Mouse (Mus musculus) thymus, postnatal 14 days (tissue): Measurements from ENCODE around the gene Nectin2.
"Not testable (repeated sequence)": the region's sequence is repeated elsewhere in the genome, so short reads cannot be mapped to it uniquely, and the experiment has no call there.

ENCODE experiments used
- DNase-seq: peaks from one replicate; pipeline ENCODE4 v3.0.0; 2021

Nectin2 gene

DNA sequence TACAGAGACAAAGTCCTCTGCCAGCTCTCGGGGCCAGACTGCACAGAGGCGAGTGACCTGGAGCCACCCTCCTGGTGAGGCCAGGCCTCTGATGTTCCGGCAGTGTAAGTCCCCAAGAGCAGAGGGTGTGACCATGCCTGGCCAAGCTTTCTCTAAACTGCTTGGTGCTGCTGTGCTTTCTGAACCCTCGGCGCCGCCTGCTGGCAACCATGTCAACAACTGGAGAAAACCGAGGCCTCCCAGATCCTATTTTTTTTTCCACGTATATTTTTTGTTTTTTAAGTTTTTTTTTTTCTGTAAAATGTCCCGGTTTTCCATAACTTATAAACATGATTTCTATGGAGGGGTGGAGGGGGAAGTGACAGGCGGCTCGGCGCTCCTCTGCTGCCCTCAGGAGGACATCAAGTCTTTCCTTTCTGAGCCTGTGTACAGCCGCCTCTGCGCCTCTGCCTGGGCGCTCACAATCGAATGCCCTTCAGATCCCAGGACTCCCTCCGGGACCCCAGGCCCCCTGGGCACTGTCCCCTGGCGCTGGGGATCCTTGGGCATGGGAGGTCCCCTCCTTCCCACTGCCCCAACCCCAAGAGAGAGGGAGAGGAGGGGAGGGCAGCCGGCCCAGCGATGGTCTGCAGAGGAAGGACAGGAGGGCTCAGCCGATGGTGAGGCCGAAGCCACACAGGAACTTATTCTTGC lies 49.1 kb downstream of the Nectin2 start:
- DNase-seq: peak; percentile 67

DNA sequence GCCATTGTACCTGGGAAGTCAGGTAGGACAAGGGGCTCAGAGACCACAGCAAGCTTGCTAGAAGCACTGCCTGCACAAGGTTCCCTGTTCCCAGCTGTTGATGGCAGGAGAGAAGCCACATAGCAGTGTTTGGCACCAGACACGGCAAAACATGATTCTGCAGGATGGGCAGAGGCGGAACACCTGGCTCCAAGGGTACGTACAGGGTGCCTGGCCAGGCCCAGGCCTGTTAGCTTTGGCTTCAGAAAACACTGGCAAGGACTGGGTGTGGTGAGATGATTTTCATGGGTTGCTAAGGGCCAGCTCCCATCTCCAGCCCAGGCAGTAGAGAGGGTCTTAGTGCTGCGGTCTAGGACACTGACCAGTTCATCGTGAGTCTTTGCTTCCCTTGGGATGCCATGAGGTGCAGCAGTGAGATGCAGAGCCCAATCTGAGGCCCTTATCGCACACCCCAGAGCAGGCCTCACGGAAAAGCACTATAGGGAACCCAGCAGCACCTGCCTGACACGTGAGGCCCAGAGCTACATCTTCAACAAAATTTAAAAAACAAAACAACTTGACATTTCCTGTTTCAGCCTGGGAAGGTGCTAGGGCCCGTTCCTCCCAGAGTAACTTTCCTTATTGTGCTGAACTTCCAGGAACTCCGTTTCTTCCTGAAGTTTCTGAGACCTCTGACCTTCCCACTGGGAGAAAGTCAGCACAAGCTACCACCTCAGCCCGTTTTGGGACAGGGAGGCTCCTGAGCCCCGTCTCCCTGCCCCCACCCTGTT lies 49.8 kb downstream of the Nectin2 start:
- peak; percentile 35 for DNase-seq

DNA sequence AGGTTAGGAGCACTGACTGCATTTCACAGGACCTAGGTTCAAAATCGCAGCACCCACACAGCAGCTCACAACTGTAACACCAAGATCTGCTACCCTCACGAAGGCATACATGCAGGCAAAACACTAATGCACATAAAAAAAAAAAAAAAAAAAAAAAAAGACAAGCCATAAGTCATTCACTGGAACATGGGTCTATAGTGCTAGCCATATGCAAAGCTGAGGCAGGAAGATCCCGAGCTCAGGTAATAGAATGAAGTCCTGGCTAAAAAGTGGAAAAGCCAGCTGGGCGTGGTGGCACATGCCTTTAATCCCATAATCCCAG lies 50.5 kb downstream of the Nectin2 start:
- DNase-seq: no peak

DNA sequence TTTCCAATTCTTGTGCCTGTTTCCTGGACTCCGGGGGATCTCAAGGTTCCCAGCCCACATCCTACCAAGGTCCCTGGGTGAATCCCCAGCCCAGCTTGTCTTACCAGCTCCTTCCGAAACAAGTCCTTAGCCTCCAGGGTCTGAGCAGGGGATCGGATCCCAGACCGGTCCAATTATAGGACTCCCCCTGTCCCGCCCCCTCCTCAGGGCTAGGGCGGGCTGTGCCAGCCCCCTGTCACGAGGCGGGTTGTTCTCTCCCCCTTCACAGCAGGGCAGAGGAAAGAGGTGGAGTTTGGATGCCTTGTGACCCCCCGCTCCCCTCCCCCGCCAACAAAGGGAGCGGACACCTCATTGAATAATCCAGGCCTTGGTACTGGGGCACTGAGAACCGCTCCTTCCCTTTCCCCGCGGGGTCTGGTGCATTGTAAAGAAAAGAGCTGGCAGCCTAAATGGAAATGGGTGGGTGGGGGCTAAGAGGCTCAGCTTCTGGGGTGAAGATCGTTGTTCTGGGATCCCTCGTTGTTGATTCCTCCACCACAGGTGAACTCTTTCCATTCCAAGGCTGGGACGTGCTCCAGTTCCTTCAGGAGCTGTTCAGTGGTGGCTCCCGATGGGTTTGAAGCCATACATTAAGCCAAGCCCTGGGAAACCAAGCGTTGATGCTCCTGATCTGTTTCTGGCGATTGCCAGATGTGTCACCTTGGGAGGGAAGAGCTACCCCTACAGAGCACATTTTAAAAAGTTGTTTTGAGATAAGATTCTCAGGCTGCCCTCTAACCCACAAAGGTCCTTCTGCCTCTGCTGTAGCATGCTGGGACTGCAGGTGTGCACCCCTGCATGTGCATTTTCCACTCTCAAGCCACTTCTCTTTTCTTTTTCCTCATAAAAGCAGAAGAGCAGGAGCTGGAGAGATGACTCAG lies 51.1 kb downstream of the Nectin2 start, which contains the start of gene Apoe:
Gene Apoe (minus strand): TSS at position 282 of the 920 bp plus-strand sequence.
- peak; percentile 52 for DNase-seq

- DNase-seq: no peak
These were observed 52.1 kb downstream of the Nectin2 start for GRCm38 (mm10) chr7:19697949-19698906.

DNA sequence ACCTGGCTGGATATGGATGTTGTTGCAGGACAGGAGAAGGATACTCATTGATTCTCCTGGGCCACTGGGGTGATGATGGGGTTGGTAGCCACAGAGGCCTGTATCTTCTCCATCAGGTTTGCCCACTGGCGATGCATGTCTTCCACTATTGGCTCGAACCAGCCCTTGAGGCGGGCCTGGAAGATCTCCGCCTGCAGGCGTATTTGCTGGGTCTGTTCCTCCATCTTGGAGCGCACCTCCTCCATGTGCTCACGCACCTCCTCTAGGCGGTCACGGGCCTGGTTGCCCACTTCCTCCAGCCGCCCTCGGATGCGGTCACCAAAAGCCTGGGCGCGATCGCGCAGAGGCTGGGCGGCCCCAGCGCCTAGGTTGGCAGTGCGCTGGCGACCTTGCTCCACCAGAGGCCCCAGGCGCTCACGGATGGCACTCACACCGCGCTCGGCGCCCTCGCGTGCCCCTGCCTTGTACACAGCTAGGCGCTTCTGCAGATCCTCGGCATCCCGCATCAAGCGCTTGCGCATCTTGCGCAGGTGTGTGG lies 53.9 kb downstream of the Nectin2 start:
- no peak for DNase-seq

- no peak for DNase-seq
These were observed 54.4 kb downstream of the Nectin2 start for GRCm38 (mm10) chr7:19695881-19696280.

DNA sequence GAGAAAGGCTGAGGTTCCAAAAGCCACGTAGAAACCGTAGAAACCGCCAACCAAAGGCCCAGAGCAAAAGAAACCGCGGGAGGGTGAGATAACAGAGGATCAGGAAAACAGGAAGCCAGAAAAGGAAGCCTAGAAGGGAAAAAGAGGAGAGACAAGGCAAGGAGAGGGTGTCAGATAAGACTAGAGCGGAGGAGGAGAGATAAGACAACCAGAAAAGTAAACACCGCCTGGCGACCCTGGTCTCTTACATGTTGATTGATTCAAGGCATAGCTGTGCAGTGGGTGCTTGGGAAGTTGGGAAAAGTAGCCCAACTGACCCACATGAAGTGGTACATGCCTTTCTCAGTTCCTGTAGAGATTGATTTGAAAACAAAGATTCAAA lies 55.1 kb downstream of the Nectin2 start:
- no peak for DNase-seq

DNA sequence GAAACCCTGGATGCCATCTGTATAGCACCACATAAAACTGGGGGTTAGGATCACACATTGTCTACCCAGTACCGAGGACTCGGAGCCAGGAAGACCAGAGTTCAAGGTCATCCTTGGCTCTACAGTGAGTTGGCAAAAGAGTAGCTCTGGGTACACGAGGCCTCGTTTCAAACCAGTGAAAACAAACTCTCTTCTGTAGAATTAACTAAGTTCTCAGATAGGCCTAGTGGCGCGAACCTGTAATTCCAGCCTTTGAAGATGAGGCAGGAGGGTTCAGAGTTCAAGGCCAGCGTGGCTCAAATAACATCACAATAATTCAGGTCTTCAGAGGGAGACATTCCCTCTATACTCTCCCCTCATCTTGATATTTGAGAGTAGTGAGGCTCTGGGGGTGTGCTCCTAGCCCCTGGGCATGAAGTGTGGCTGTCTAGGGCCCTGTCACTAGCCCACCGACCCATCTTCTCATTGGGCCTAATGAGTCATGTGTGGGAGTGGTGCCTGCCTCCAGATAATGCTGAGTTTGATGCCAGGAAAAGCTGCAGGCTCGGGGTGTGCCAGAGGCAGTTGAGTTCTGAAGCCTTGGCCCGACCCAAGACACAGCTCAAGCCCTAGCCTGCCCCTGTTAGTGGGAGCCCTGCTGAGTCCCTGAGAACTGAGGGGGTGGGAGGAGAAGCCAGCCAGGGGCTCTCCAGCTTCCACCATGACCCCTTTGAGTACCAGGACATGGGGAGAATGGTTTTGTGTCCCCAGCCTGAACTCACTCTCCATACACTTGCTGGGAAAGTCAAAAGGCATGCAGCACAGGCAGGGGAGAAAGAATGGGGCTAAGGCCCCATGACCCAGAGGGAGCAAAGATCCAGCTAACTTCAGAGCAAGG lies 55.7 kb downstream of the Nectin2 start:
- no peak for DNase-seq

DNA sequence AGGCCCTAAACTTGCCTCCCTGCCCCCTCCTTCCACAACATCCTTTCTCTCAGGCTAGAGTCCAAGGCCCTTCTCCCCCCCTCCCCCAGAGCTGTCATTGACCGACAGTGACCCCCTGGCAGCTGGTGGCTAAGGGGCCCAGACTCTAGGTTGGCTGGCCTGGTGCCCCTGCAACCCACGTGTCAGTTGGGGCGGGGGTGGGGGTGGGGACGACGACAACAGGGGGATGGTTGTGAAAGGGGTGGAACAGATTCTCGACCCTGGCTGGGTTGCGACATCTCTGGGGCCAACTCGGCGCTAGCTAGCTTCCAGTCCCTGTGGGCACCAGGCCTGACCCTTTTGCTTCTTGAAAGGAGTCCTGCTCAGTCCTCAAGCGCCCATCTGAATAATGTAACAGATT lies 56.9 kb downstream of the Nectin2 start:
- no peak for DNase-seq

DNA sequence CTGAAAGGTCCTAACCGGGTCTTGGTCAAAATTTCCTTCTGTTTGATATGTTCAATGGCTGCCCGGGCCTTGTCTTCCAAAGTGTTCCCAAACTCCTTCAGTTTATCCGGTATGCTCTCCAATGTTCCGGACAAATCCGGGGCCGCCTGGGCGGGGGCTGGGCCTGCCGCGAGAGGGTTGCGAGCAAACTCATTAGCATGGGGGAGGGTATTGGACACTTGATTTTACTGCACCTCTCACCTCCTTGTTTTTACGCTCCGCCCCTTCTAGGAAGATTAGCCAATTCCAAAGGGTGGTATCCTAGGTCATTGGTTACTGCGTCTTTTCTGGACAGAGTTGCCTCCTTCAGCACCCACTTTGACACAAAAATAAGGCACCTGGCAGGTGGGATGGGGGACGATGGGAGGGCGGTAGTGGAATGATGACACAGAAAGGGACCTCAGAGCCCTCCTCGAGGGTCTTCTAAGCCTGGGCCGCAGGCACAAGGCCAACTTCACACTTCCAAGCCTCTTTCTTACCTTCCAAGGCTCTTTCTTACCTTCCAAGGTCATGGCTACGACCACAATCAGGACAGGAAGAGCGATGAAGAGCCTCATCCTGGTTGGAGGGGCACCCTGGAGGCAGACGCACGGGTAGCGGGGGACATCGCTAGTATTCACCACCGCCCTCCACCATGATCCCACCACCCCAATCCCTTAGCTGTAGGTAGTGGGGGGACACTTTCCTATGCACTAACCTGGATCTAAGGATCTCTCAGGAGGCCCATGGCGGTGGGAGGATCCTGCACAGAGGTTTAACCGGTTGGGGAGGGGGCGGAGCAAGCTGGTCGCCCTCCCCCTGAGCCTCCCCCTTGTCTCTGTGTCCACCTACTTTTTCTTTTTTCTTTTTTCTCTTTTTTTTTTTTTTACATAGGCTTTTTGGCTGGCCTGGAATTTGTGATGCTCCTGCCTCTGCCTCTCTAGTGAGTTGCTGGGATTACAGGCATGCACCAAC lies 58.1 kb downstream of the Nectin2 start, which contains the start of gene Apoc1:
Gene Apoc1 (minus strand): TSS at position 788 of the 993 bp plus-strand sequence.
- DNase-seq: no peak

- DNase-seq: no peak
These were observed 58.8 kb downstream of the Nectin2 start for GRCm38 (mm10) chr7:19691434-19691833.

DNA sequence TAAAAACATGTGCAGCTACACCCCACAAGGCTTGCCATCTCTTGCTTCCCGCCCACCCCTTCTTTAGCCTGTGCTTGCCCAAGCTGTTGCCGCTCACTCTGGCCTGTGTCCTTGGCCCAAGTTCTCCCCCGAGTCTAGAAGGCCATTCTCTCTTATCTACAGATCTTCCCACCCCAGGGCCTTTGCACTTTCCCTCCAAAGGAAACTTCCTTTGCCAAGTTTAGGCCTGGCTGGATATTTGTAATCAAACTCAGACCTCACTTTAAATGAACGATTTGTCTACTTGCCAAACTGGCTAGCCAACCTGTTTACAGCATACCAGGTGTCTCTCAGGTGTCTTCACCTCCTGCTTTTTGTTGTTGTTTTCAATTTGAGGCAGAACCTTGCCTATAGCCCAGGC lies 59.4 kb downstream of the Nectin2 start:
- DNase-seq: no peak

GRCm38 (mm10) chr7:19688611-19689010 lies 61.7 kb downstream of the Nectin2 start:
- DNase-seq: no peak

GRCm38 (mm10) chr7:19688101-19688500 lies 62.2 kb downstream of the Nectin2 start:
- no peak for DNase-seq

GRCm38 (mm10) chr7:19686927-19687583 lies 63.2 kb downstream of the Nectin2 start:
- not testable (repeated sequence) for DNase-seq

GRCm38 (mm10) chr7:19686521-19686920 lies 63.8 kb downstream of the Nectin2 start:
- DNase-seq: no peak

GRCm38 (mm10) chr7:19685374-19685773 lies 64.9 kb downstream of the Nectin2 start:
- DNase-seq: no peak

DNA sequence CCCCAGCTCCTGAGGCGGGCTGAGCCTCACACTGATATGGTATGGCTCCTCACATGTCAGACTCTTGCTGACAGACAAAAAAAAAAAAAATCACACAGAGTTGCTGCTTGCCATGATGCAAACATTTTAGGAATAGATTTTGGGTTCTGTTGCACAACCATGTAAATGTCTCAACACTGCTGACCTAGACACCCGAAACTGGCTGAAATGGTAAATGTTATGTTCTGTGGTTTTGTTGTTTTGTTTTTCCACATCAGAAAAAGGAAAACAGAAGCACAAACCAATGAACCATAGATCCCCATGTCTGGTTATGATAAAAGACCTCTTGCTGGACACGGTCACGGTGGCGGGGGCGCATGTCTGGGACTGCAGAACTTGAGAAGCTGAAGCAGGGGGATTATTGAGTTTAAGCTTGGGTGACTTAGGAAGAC lies 66.5 kb downstream of the Nectin2 start:
- no peak for DNase-seq
